Mouse (Mus musculus) spleen, adult 10 weeks (tissue): ENCODE data around the gene Mrpl11. TPM values are rescaled to one million over a fixed set of nuclear protein-coding genes. Genes with fewer than 3 reads are reported as not detected.

Source experiments
- polyA plus RNA-seq: library from polyadenylated mRNA; stranded (reverse); fragments of 350-450 nt; fragmentation: Illumina TruSeq; extraction: RNeasy Lipid Tissue Mini Kit (QIAGEN cat#74804); gene quantifications from one replicate; pipeline ENCODE4 v1.2.3, GENCODE M21; 2015; ENCODE audit warnings: low replicate concordance; ENCODE audit not compliant: insufficient read depth

Gene Mrpl11
- polyA plus RNA-seq = 45.7 TPM

DNA sequence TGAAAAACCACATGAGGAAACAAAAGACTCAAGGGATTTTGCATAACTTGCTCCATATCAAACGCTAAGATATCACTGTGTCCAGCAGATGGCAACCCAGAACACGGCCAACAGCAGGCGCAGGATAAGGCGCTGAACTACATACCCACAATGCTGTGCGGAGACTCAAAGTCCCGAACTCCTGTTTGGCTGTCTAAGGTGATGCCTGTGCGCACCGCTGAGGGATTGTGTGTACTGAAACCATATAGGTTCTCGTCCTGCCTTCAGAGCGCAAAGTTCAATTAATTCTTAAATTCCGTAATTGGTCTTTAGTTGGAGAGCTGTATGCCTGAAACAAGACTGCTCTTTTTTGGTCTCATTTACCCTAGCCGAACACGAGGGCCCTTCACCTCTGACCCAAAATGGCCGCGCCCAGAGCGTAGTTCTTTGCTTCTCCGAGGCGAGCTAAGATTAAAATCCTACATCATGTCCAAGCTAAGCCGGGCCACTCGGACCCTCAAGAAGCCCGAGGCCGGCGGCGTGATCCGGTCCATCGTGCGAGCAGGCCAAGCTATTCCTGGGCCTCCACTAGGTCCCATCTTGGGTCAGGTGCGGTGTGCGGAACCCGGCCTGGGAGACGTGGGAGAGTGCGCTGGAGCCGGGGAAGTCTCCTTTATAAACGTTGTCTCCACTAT is at the start of gene Mrpl11:
TSS of gene Mrpl11 (plus strand) at position 220 of the 674 bp plus-strand sequence.

GRCm38 (mm10) chr19:4927904-4928531 is 33.9 kb upstream of the Mrpl11 start, which contains the start of gene Dpp3:
Gene Dpp3, minus strand, starts transcription at chr19:4928287.

DNA sequence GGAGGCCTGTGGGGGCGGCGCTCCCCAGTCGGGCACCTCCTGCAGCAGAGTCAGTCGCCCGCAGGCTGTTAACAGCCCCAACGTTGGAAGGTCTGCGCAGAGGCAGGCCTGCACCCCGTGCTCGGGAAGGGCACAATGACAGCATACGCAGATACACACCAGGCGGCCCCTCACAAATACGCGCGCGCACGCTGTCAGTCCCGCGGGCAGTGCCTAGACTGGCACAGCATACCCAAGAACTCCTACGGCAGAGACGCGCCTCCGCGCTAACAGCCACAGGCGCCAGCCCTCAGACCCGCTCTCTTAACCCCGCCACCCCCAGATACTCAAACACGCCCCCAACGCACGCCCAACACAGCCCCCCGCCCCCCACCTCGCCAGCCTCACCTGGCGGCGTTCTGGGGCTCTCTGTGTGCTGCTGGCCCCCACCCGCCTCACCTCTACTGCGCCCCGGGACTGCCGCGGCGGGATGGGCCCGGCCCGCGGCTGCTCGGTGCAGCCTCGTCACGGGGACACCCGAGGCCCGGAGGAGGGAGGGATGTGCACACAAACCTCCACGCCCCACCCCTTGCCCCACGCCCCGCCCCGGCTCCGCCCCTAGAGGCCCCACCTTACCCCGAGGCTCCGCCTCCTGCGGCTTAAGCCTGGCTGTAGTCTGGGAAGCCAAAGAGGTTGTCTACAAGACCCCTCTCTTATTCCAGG is 19.2 kb upstream of the Mrpl11 start, which contains the start of gene Peli3:
TSS of gene Peli3 (minus strand) at position 577 of the 702 bp plus-strand sequence.

GRCm38 (mm10) chr19:4990256-4990625 is 28.3 kb downstream of the Mrpl11 start, which contains the start of gene Npas4:
Gene Npas4, minus strand, starts transcription at chr19:4990316.

Other genes starting within 250 kb of the Mrpl11 start
- 22.5 TPM for gene Rbm4b, start 205.7 kb upstream of the Mrpl11 start, polyA plus RNA-seq
- gene Rbm4, start 168.2 kb upstream of the Mrpl11 start, polyA plus RNA-seq = 37.4 TPM
- 33.4 TPM for gene Gm21992, start 150.5 kb upstream of the Mrpl11 start, polyA plus RNA-seq
- gene Rbm14, start 150.5 kb upstream of the Mrpl11 start, polyA plus RNA-seq = 20.5 TPM
- 16.5 TPM for gene Ccs, start 122.8 kb upstream of the Mrpl11 start, polyA plus RNA-seq
- 0.07 TPM for gene Ccdc87, start 122.8 kb upstream of the Mrpl11 start, polyA plus RNA-seq
- 10.2 TPM for gene Ctsf, start 107.0 kb upstream of the Mrpl11 start, polyA plus RNA-seq
- not detected for gene Actn3, start 84.2 kb upstream of the Mrpl11 start, polyA plus RNA-seq
- gene Zdhhc24, start 83.5 kb upstream of the Mrpl11 start, polyA plus RNA-seq = 17.8 TPM
- 1.2 TPM for gene Bbs1, start 55.5 kb upstream of the Mrpl11 start, polyA plus RNA-seq
- 28.7 TPM for gene Dpp3, start 33.9 kb upstream of the Mrpl11 start, polyA plus RNA-seq
- 0.64 TPM for gene Peli3, start 19.0 kb upstream of the Mrpl11 start, polyA plus RNA-seq
- gene Npas4, start 28.2 kb downstream of the Mrpl11 start, polyA plus RNA-seq = 0.28 TPM
- gene Slc29a2, start 61.7 kb downstream of the Mrpl11 start, polyA plus RNA-seq = 1.3 TPM
- gene B4gat1, start 76.7 kb downstream of the Mrpl11 start, polyA plus RNA-seq = 10.3 TPM
- gene AC124502.3, start 76.7 kb downstream of the Mrpl11 start, polyA plus RNA-seq = 0.86 TPM
- 22.9 TPM for gene Brms1, start 79.2 kb downstream of the Mrpl11 start, polyA plus RNA-seq
- 0.51 TPM for gene Rin1, start 88.3 kb downstream of the Mrpl11 start, polyA plus RNA-seq
- 1.2 TPM for gene Cd248, start 105.9 kb downstream of the Mrpl11 start, polyA plus RNA-seq
- gene Tmem151a, start 123.4 kb downstream of the Mrpl11 start, polyA plus RNA-seq = 0.29 TPM
- 19.3 TPM for gene Yif1a, start 126.4 kb downstream of the Mrpl11 start, polyA plus RNA-seq
- not detected for gene Cnih2, start 136.4 kb downstream of the Mrpl11 start, polyA plus RNA-seq
- gene Rab1b, start 144.9 kb downstream of the Mrpl11 start, polyA plus RNA-seq = 50.7 TPM
- gene Klc2, start 156.4 kb downstream of the Mrpl11 start, polyA plus RNA-seq = 9.6 TPM